Mouse (Mus musculus) forebrain, embryonic 15.5 days (tissue): ENCODE data around the gene Gm9918. TPM values are rescaled to one million over a fixed set of nuclear protein-coding genes. Genes with fewer than 3 reads are reported as not detected.
A peak's percentile ranks its signal among the peaks of the same experiment; 100 is the strongest.

Source experiments
- ATAC-seq: fragments of 200-750 bp; cut with Nextera tagmentation; replicated peaks from 2 replicates; pipeline ENCODE4 v1.8.0; 2017; ENCODE audit warnings: mild to moderate bottlenecking, moderate TSS enrichment, moderate library complexity
- H3K27ac ChIP-seq: fragments of 300-500 bp; sonication (generic); replicated peaks from 2 replicates; pipeline ENCODE4 v1.5.1; 2015; ENCODE audit warnings: mild to moderate bottlenecking, inconsistent platforms
- H3K27me3 ChIP-seq: fragments of 300-500 bp; sonication (generic); 2 replicates; pipeline ENCODE4 v1.6.1; 2015; ENCODE audit warnings: inconsistent platforms
- H3K36me3 ChIP-seq: fragments of 300-500 bp; sonication (generic); 2 replicates; pipeline ENCODE4 v1.6.1; 2015; ENCODE audit warnings: mild to moderate bottlenecking, inconsistent platforms
- H3K4me1 ChIP-seq: fragments of 300-500 bp; sonication (generic); 2 replicates; pipeline ENCODE4 v1.6.1; 2015; ENCODE audit warnings: inconsistent platforms
- H3K4me2 ChIP-seq: fragments of 300-500 bp; sonication (generic); replicated peaks from 2 replicates; pipeline ENCODE4 v1.6.1; 2015; ENCODE audit warnings: mild to moderate bottlenecking, inconsistent platforms
- H3K4me3 ChIP-seq: fragments of 300-500 bp; sonication (generic); 2 replicates; pipeline ENCODE4 v1.5.1; 2015; ENCODE audit warnings: mild to moderate bottlenecking, inconsistent platforms
- H3K9ac ChIP-seq: fragments of 300-500 bp; sonication (generic); replicated peaks from 2 replicates; pipeline ENCODE4 v1.6.1; 2015; ENCODE audit warnings: mild to moderate bottlenecking, inconsistent platforms
- H3K9me3 ChIP-seq: fragments of 300-500 bp; sonication (generic); 2 replicates; pipeline ENCODE4 v1.6.1; 2016; ENCODE audit warnings: inconsistent platforms
- WGBS: fragments of 180-500 bp; shearing (Covaris S2); methylation state at CpG from one replicate; pipeline ENCODE4 v1.1.7; 2015; ENCODE audit warnings: mixed read lengths; 5-methylcytosine and 5-hydroxymethylcytosine counted together
- polyA plus RNA-seq: library from polyadenylated mRNA; unstranded; fragments of >200 nt; fragmentation: Nextera tagmentation; extraction: Ambion mirVana; gene quantifications from 2 replicates; pipeline ENCODE4 v1.2.1, GENCODE M21; 2015

Gm9918 gene
- polyA plus RNA-seq, 1 experiment from 2014 or later: not detected

GRCm38 (mm10) chr15:102283648-102284047 is 13.3 kb downstream of the Gm9918 start:
- peaks cover 15% of the 10 kb centered on the region for H3K4me1 ChIP-seq
- no peak overlapping the region for H3K4me2 ChIP-seq
- 86% methylated on average over 3 of the region's 3 CpGs for WGBS
- no peak overlapping the region for H3K27ac ChIP-seq
- no peak for ATAC-seq
- peaks cover 12% of the 10 kb centered on the region for H3K36me3 ChIP-seq
- H3K27me3 ChIP-seq: no peaks in the 10 kb centered on the region
- H3K4me3 ChIP-seq: no peak overlapping the region
- H3K9ac ChIP-seq: no peak overlapping the region
- H3K9me3 ChIP-seq: no peaks in the 10 kb centered on the region

- H3K27me3 ChIP-seq: no peaks in the 10 kb centered on the region
- H3K36me3 ChIP-seq: no peaks in the 10 kb centered on the region
- no peaks in the 10 kb centered on the region for H3K9me3 ChIP-seq
- H3K27ac ChIP-seq: no peak overlapping the region
- no peak overlapping the region for H3K4me3 ChIP-seq
- ATAC-seq: no peak
- no peak overlapping the region for H3K4me2 ChIP-seq
- no peaks in the 10 kb centered on the region for H3K4me1 ChIP-seq
- no peak overlapping the region for H3K9ac ChIP-seq
These were observed 17.0 kb downstream of the Gm9918 start for GRCm38 (mm10) chr15:102287395-102287794.

- H3K36me3 ChIP-seq: peaks cover 7% of the 10 kb centered on the region; the same call in 1 of the 2 replicates
- peak within 1 kb of the TSS; percentile 45 for H3K9ac ChIP-seq
- peak within 1 kb of the TSS; percentile 52 for H3K27ac ChIP-seq
- peak within 1 kb of the TSS; percentile 59 for H3K4me3 ChIP-seq
- peak within 1 kb of the TSS; percentile 97 for H3K4me2 ChIP-seq
- peaks cover 12% of the 10 kb centered on the region for H3K4me1 ChIP-seq
- H3K27me3 ChIP-seq: no peaks in the 10 kb centered on the region
- H3K9me3 ChIP-seq: no peaks in the 10 kb centered on the region
- WGBS: 6% methylated on average over 25 of the region's 25 CpGs
- ATAC-seq: peak; percentile 99
These were observed 25.4 kb downstream of the Gm9918 start, which contains the start of gene Espl1 for GRCm38 (mm10) chr15:102295633-102296367. Espl1 (plus strand) TSS chr15:102296266.

GRCm38 (mm10) chr15:102296368-102297006 is 26.1 kb downstream of the Gm9918 start:
- Histone ChIP-seq H3K27ac (no peak overlapping the region), H3K9me3 (no peaks in the 10 kb centered on the region), H3K4me3 (peak overlapping the region; percentile 59), H3K36me3 (peaks cover 7% of the 10 kb centered on the region; the same call in 1 of the 2 replicates), H3K4me1 (peaks cover 12% of the 10 kb centered on the region), H3K9ac (peak overlapping the region; percentile 45), H3K27me3 (no peaks in the 10 kb centered on the region), H3K4me2 (peak overlapping the region; percentile 97)
- 4% methylated on average over 24 of the region's 24 CpGs for WGBS
- ATAC-seq: peak; percentile 81; the same call in 1 of the 2 replicates

GRCm38 (mm10) chr15:102302542-102302941 is 32.2 kb downstream of the Gm9918 start:
- H3K27ac ChIP-seq: no peak overlapping the region
- no peak overlapping the region for H3K4me3 ChIP-seq
- no peak overlapping the region for H3K4me2 ChIP-seq
- H3K27me3 ChIP-seq: no peaks in the 10 kb centered on the region
- no peak for ATAC-seq
- no peak overlapping the region for H3K9ac ChIP-seq
- no peaks in the 10 kb centered on the region for H3K4me1 ChIP-seq
- WGBS: 89% methylated on average over 6 of the region's 6 CpGs
- peaks cover 7% of the 10 kb centered on the region for H3K36me3 ChIP-seq
- no peaks in the 10 kb centered on the region for H3K9me3 ChIP-seq

DNA sequence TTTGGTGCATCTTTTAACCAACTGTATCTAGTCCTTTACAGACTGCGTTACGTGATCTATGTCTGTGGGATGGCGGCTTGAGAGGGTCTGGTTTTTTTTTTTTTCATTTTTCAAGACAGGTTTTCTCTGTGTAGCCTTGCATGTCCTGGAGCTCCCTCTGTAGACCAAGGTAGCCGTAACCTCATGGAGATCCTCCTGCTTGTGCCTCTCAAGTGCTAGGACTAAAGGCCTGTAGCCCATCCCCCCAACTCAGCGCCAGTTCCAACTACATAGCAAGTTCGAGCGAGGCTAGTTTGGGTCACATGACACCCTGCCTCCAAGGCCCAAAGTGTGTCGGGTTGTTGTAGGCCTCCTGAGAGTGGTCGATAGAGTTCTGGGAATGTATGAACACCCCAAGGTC is 38.4 kb downstream of the Gm9918 start:
- Histone ChIP-seq H3K4me3 (no peak overlapping the region), H3K36me3 (peaks cover 14% of the 10 kb centered on the region), H3K4me1 (no peaks in the 10 kb centered on the region), H3K9me3 (no peaks in the 10 kb centered on the region), H3K9ac (no peak overlapping the region), H3K4me2 (no peak overlapping the region), H3K27ac (no peak overlapping the region), H3K27me3 (no peaks in the 10 kb centered on the region)
- 86% methylated on average over 9 of the region's 9 CpGs for WGBS
- ATAC-seq: no peak

DNA sequence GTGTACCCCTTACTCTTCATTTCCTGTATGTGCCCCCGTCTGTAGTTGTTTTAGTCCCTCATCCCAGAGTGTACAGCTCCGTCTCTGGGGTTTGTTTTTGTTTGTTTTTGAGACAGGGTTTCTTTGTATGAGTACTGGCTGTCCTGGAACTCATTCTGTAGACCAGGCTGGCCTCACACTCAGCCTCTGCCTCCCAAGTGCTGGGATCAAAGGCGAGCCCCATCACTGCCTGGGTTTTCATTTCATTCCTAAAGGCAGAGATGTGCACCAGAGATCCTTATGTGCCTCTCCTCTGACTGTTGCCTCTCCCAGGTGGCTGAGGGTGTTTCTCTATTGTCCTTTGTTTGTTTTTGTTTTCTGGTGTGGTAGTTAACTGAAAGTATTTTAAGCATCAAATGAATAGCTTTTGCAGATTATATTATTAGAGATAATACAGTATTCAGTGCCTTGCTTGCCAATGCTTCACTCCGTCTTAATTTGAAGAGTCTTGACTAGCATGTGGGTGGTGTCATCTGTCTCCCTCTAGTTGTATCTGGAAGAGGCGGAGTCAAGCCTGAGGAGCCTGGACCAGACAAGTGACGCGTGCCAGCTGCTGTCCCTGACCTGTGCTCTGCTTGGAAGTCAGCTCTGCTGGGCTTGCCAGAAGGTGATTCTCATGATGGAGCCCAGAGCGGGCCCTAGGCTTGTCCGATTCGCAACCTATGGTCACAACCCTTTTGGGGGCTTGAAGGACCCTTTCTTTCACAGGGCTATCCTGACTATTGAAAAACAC is 39.9 kb downstream of the Gm9918 start:
- Histone ChIP-seq H3K27ac (no peak overlapping the region), H3K4me2 (no peak overlapping the region), H3K4me1 (no peaks in the 10 kb centered on the region), H3K4me3 (no peak overlapping the region), H3K27me3 (no peaks in the 10 kb centered on the region), H3K9ac (no peak overlapping the region), H3K9me3 (no peaks in the 10 kb centered on the region), H3K36me3 (peaks cover 17% of the 10 kb centered on the region)
- no peak for ATAC-seq
- WGBS: 89% methylated on average over 10 of the region's 10 CpGs

DNA sequence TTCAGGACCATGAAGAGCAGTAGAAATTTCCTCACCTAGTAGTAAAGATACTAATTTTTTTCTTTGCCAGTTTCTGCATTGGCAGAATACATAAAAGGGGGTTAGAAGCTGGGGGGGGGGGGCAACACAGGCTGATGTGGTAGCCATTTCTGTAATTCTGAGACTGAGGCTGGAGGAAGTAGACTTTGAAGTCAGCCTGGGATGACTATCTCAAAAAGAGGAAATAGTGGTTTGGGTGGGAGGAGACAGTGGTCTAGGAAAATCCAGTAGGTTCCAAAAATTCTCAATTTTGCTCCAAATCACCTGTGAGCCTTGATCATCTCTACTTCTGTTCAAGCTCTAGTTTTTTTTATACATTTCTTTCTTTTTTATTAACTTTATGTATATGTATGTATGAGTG is 41.1 kb downstream of the Gm9918 start:
- no peaks in the 10 kb centered on the region for H3K4me1 ChIP-seq
- ATAC-seq: no peak
- H3K27me3 ChIP-seq: no peaks in the 10 kb centered on the region
- no peak overlapping the region for H3K27ac ChIP-seq
- peaks cover 20% of the 10 kb centered on the region; the same call in 1 of the 2 replicates for H3K36me3 ChIP-seq
- H3K9me3 ChIP-seq: no peaks in the 10 kb centered on the region
- H3K4me3 ChIP-seq: no peak overlapping the region
- H3K9ac ChIP-seq: no peak overlapping the region
- H3K4me2 ChIP-seq: no peak overlapping the region

- 93% methylated on average over 8 of the region's 8 CpGs for WGBS
- ATAC-seq: no peak
These were observed 44.9 kb downstream of the Gm9918 start for GRCm38 (mm10) chr15:102315292-102315691.

GRCm38 (mm10) chr15:102316263-102316662 is 45.9 kb downstream of the Gm9918 start:
- no peaks in the 10 kb centered on the region for H3K27me3 ChIP-seq
- peaks cover 14% of the 10 kb centered on the region; the same call in 1 of the 2 replicates for H3K36me3 ChIP-seq
- H3K27ac ChIP-seq: no peak overlapping the region
- no peak overlapping the region for H3K4me3 ChIP-seq
- no peak overlapping the region for H3K9ac ChIP-seq
- H3K4me1 ChIP-seq: no peaks in the 10 kb centered on the region
- no peaks in the 10 kb centered on the region for H3K9me3 ChIP-seq
- no peak overlapping the region for H3K4me2 ChIP-seq
- 87% methylated on average over 6 of the region's 6 CpGs for WGBS
- ATAC-seq: no peak

More at GRCm38 (mm10) chr15:102315292-102315691, 44.9 kb downstream of the Gm9918 start:
- Histone ChIP-seq H3K4me2 (no peak overlapping the region), H3K9ac (no peak overlapping the region), H3K27me3 (no peaks in the 10 kb centered on the region), H3K9me3 (no peaks in the 10 kb centered on the region), H3K36me3 (peaks cover 14% of the 10 kb centered on the region; the same call in 1 of the 2 replicates), H3K4me1 (no peaks in the 10 kb centered on the region), H3K4me3 (no peak overlapping the region), H3K27ac (no peak overlapping the region)
